Mouse (Mus musculus): Measurements from ENCODE around the gene Zdhhc11. TPM values are rescaled to one million over a fixed set of nuclear protein-coding genes. Genes with fewer than 3 reads are reported as not detected.

Zdhhc11 gene
- not detected in 2 replicates for polyA plus RNA-seq (2014; fragmentation: Nextera tagmentation; extraction: Ambion mirVana)

- peaks cover 33% of the 10 kb centered on the region for H3K36me3 ChIP-seq (ENCODE audit: control insufficient read depth, insufficient read depth, low read length)
- ATAC-seq (ENCODE audit: low FRiP score, low TSS enrichment) = no peak
- H3K9me3 ChIP-seq (ENCODE audit: control insufficient read depth, low read length) = no peaks in the 10 kb centered on the region
- no peak within 1 kb of the TSS for H3K27ac ChIP-seq (ENCODE audit: low read depth, low read length)
- no peak within 1 kb of the TSS for H3K9ac ChIP-seq (ENCODE audit: low read depth, low read length)
- H3K4me2 ChIP-seq (replicated peaks; ENCODE audit: low read depth, low read length) = no peak within 1 kb of the TSS
- H3K4me3 ChIP-seq (ENCODE audit: low read length) = no peak within 1 kb of the TSS
- no peaks in the 10 kb centered on the region for H3K4me1 ChIP-seq (ENCODE audit: control insufficient read depth, insufficient read depth, low read length)
- H3K27me3 ChIP-seq (ENCODE audit: control insufficient read depth, insufficient read depth, low read length) = no peaks in the 10 kb centered on the region
- WGBS = 86% methylated on average over 5 of the region's 5 CpGs
Observed at GRCm38 (mm10) chr13:73963551-73963950, at the start of gene Zdhhc11. Zdhhc11 (plus strand) TSS chr13:73963851.

GRCm38 (mm10) chr13:73932201-73932600 lies 31.4 kb upstream of the Zdhhc11 start:
- no peak overlapping the region for H3K9ac ChIP-seq (ENCODE audit: low read depth, low read length)
- peaks cover 64% of the 10 kb centered on the region for H3K36me3 ChIP-seq (ENCODE audit: control insufficient read depth, insufficient read depth, low read length)
- H3K4me2 ChIP-seq (replicated peaks; ENCODE audit: low read depth, low read length) = no peak overlapping the region
- H3K27me3 ChIP-seq (ENCODE audit: control insufficient read depth, insufficient read depth, low read length) = no peaks in the 10 kb centered on the region
- H3K9me3 ChIP-seq (ENCODE audit: control insufficient read depth, low read length) = no peaks in the 10 kb centered on the region
- 94% methylated on average over 10 of the region's 10 CpGs for WGBS
- ATAC-seq (ENCODE audit: low FRiP score, low TSS enrichment) = no peak
- H3K4me1 ChIP-seq (ENCODE audit: control insufficient read depth, insufficient read depth, low read length) = no peaks in the 10 kb centered on the region
- no peak overlapping the region for H3K27ac ChIP-seq (ENCODE audit: low read depth, low read length)
- no peak overlapping the region for H3K4me3 ChIP-seq (ENCODE audit: low read length)

- H3K27ac ChIP-seq (ENCODE audit: low read depth, low read length) = no peak overlapping the region
- ATAC-seq (ENCODE audit: low FRiP score, low TSS enrichment) = peak; percentile 55
Observed at GRCm38 (mm10) chr13:73936938-73937320, 26.7 kb upstream of the Zdhhc11 start.

GRCm38 (mm10) chr13:73937321-73938176 lies 26.1 kb upstream of the Zdhhc11 start, which contains the start of the genes Trip13 and Brd9:
Trip13 (minus strand) TSS chr13:73937784.
Brd9 (plus strand) TSS chr13:73937811.
- peak within 1 kb of the TSS; percentile 82 for H3K9ac ChIP-seq (ENCODE audit: low read depth, low read length)
- no peaks in the 10 kb centered on the region for H3K27me3 ChIP-seq (ENCODE audit: control insufficient read depth, insufficient read depth, low read length)
- peaks cover 4% of the 10 kb centered on the region; the same call in 1 of the 2 replicates for H3K4me1 ChIP-seq (ENCODE audit: control insufficient read depth, insufficient read depth, low read length)
- H3K36me3 ChIP-seq (ENCODE audit: control insufficient read depth, insufficient read depth, low read length) = peaks cover 47% of the 10 kb centered on the region
- H3K27ac ChIP-seq (ENCODE audit: low read depth, low read length) = peak within 1 kb of the TSS; percentile 88
- ATAC-seq (ENCODE audit: low FRiP score, low TSS enrichment) = peak; percentile 95
- H3K9me3 ChIP-seq (ENCODE audit: control insufficient read depth, low read length) = no peaks in the 10 kb centered on the region
- peak within 1 kb of the TSS; percentile 80 for H3K4me3 ChIP-seq (ENCODE audit: low read length)
- WGBS = under 1% methylated on average over 82 of the region's 82 CpGs
- peak within 1 kb of the TSS; percentile 62 for H3K4me2 ChIP-seq (replicated peaks; ENCODE audit: low read depth, low read length)

More at GRCm38 (mm10) chr13:73936938-73937320, 26.7 kb upstream of the Zdhhc11 start:
- H3K27me3 ChIP-seq (ENCODE audit: control insufficient read depth, insufficient read depth, low read length) = no peaks in the 10 kb centered on the region
- WGBS = 11% methylated on average over 5 of the region's 5 CpGs
- H3K36me3 ChIP-seq (ENCODE audit: control insufficient read depth, insufficient read depth, low read length) = peaks cover 47% of the 10 kb centered on the region
- peaks cover 4% of the 10 kb centered on the region; the same call in 1 of the 2 replicates for H3K4me1 ChIP-seq (ENCODE audit: control insufficient read depth, insufficient read depth, low read length)
- H3K4me3 ChIP-seq (ENCODE audit: low read length) = peak overlapping the region; percentile 80
- H3K9me3 ChIP-seq (ENCODE audit: control insufficient read depth, low read length) = no peaks in the 10 kb centered on the region
- peak overlapping the region; percentile 62 for H3K4me2 ChIP-seq (replicated peaks; ENCODE audit: low read depth, low read length)
- H3K9ac ChIP-seq (ENCODE audit: low read depth, low read length) = peak overlapping the region; percentile 82

GRCm38 (mm10) chr13:73938177-73938560 lies 25.5 kb upstream of the Zdhhc11 start:
- ATAC-seq (ENCODE audit: low FRiP score, low TSS enrichment) = peak; percentile 21; the same call in 1 of the 2 replicates
- peak overlapping the region; percentile 62 for H3K4me2 ChIP-seq (replicated peaks; ENCODE audit: low read depth, low read length)
- 40% methylated on average over 13 of the region's 13 CpGs for WGBS
- H3K9me3 ChIP-seq (ENCODE audit: control insufficient read depth, low read length) = no peaks in the 10 kb centered on the region
- H3K36me3 ChIP-seq (ENCODE audit: control insufficient read depth, insufficient read depth, low read length) = peaks cover 49% of the 10 kb centered on the region
- peak overlapping the region; percentile 82 for H3K9ac ChIP-seq (ENCODE audit: low read depth, low read length)
- no peaks in the 10 kb centered on the region for H3K27me3 ChIP-seq (ENCODE audit: control insufficient read depth, insufficient read depth, low read length)
- peak overlapping the region; percentile 80 for H3K4me3 ChIP-seq (ENCODE audit: low read length)
- H3K27ac ChIP-seq (ENCODE audit: low read depth, low read length) = peak overlapping the region; percentile 88; the same call in 1 of the 2 replicates
- peaks cover 4% of the 10 kb centered on the region; the same call in 1 of the 2 replicates for H3K4me1 ChIP-seq (ENCODE audit: control insufficient read depth, insufficient read depth, low read length)

- H3K36me3 ChIP-seq (ENCODE audit: control insufficient read depth, insufficient read depth, low read length) = peaks cover 55% of the 10 kb centered on the region
- H3K9me3 ChIP-seq (ENCODE audit: control insufficient read depth, low read length) = no peaks in the 10 kb centered on the region
- no peak for ATAC-seq (ENCODE audit: low FRiP score, low TSS enrichment)
- H3K27me3 ChIP-seq (ENCODE audit: control insufficient read depth, insufficient read depth, low read length) = no peaks in the 10 kb centered on the region
- 96% methylated on average over 5 of the region's 5 CpGs for WGBS
- H3K4me1 ChIP-seq (ENCODE audit: control insufficient read depth, insufficient read depth, low read length) = peaks cover 4% of the 10 kb centered on the region; the same call in 1 of the 2 replicates
- H3K4me2 ChIP-seq (replicated peaks; ENCODE audit: low read depth, low read length) = no peak overlapping the region
- no peak overlapping the region for H3K27ac ChIP-seq (ENCODE audit: low read depth, low read length)
- H3K4me3 ChIP-seq (ENCODE audit: low read length) = no peak overlapping the region
- H3K9ac ChIP-seq (ENCODE audit: low read depth, low read length) = no peak overlapping the region
Observed at GRCm38 (mm10) chr13:73939101-73939500, 24.6 kb upstream of the Zdhhc11 start.

GRCm38 (mm10) chr13:73944606-73945005 lies 19.0 kb upstream of the Zdhhc11 start:
- Histone ChIP-seq H3K9me3 (ENCODE audit: control insufficient read depth, low read length) (no peaks in the 10 kb centered on the region), H3K9ac (ENCODE audit: low read depth, low read length) (no peak overlapping the region), H3K27me3 (ENCODE audit: control insufficient read depth, insufficient read depth, low read length) (no peaks in the 10 kb centered on the region), H3K36me3 (ENCODE audit: control insufficient read depth, insufficient read depth, low read length) (peaks cover 84% of the 10 kb centered on the region), H3K27ac (ENCODE audit: low read depth, low read length) (no peak overlapping the region), H3K4me3 (ENCODE audit: low read length) (no peak overlapping the region), H3K4me2 (replicated peaks; ENCODE audit: low read depth, low read length) (no peak overlapping the region), H3K4me1 (ENCODE audit: control insufficient read depth, insufficient read depth, low read length) (no peaks in the 10 kb centered on the region)
- ATAC-seq (ENCODE audit: low FRiP score, low TSS enrichment) = no peak
- WGBS = 94% methylated on average over 9 of the region's 9 CpGs

GRCm38 (mm10) chr13:73953551-73954130 lies 10.0 kb upstream of the Zdhhc11 start:
- H3K27ac ChIP-seq (ENCODE audit: low read depth, low read length) = no peak overlapping the region
- no peak overlapping the region for H3K4me3 ChIP-seq (ENCODE audit: low read length)
- no peak for ATAC-seq (ENCODE audit: low FRiP score, low TSS enrichment)
- 87% methylated on average over 1 of the region's 1 CpGs for WGBS
- no peaks in the 10 kb centered on the region for H3K4me1 ChIP-seq (ENCODE audit: control insufficient read depth, insufficient read depth, low read length)
- no peak overlapping the region for H3K9ac ChIP-seq (ENCODE audit: low read depth, low read length)
- peaks cover 74% of the 10 kb centered on the region for H3K36me3 ChIP-seq (ENCODE audit: control insufficient read depth, insufficient read depth, low read length)
- no peaks in the 10 kb centered on the region for H3K9me3 ChIP-seq (ENCODE audit: control insufficient read depth, low read length)
- no peaks in the 10 kb centered on the region for H3K27me3 ChIP-seq (ENCODE audit: control insufficient read depth, insufficient read depth, low read length)
- H3K4me2 ChIP-seq (replicated peaks; ENCODE audit: low read depth, low read length) = no peak overlapping the region

GRCm38 (mm10) chr13:73954666-73955065 lies 9.0 kb upstream of the Zdhhc11 start:
- Histone ChIP-seq H3K4me1 (ENCODE audit: control insufficient read depth, insufficient read depth, low read length) (no peaks in the 10 kb centered on the region), H3K36me3 (ENCODE audit: control insufficient read depth, insufficient read depth, low read length) (peaks cover 75% of the 10 kb centered on the region), H3K9ac (ENCODE audit: low read depth, low read length) (no peak overlapping the region), H3K27ac (ENCODE audit: low read depth, low read length) (no peak overlapping the region), H3K4me3 (ENCODE audit: low read length) (no peak overlapping the region), H3K27me3 (ENCODE audit: control insufficient read depth, insufficient read depth, low read length) (no peaks in the 10 kb centered on the region), H3K9me3 (ENCODE audit: control insufficient read depth, low read length) (no peaks in the 10 kb centered on the region), H3K4me2 (replicated peaks; ENCODE audit: low read depth, low read length) (no peak overlapping the region)
- WGBS = 27% methylated on average over 6 of the region's 6 CpGs
- ATAC-seq (ENCODE audit: low FRiP score, low TSS enrichment) = peak; percentile 68; the same call in 1 of the 2 replicates

Measured in kidney, embryonic 14.5 days (tissue).